Mouse (Mus musculus): Measurements from ENCODE around the gene Madd. TPM values are rescaled to one million over a fixed set of nuclear protein-coding genes. Genes with fewer than 3 reads are reported as not detected.
A peak's percentile ranks its signal among the peaks of the same experiment; 100 is the strongest.

Gene Madd
- total RNA-seq, 2 experiments from 2014 or later: 5.2 to 6.3 TPM

- intact Hi-C loops (cut with DNase I): no loop called here
- DNase-seq: no peak
Observed at GRCm38 (mm10) chr2:91109241-91109640, 74.4 kb downstream of the Madd start.

DNA sequence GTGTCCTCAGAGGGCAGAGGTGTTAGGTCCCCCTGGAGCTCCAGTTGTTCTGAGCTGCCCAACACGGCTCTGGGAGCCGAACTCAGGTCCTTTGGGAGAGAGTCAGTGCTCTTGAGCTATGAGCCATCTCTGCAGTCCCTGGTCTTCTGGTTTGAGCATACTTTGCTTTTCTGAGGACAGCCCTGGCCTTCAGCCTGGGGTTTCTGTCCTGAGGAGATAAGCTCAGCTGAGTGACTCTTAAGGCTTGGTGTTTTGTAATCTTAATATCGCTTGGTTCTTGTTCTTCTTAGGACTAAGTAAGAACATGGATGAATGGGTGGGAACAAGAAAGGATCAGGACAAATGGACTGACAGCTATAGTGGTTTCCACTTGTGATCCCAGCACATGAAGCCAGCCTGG lies 75.5 kb downstream of the Madd start:
- DNase-seq: no peak
- intact Hi-C loops (cut with DNase I): no loop called here

GRCm38 (mm10) chr2:91101124-91101740 lies 82.4 kb downstream of the Madd start:
- intact Hi-C loops (cut with DNase I): loop anchor here (1.0 kb wide), 2 partner anchors 31 to 235 kb away; partner anchors contain the start of gene Slc39a13

DNA sequence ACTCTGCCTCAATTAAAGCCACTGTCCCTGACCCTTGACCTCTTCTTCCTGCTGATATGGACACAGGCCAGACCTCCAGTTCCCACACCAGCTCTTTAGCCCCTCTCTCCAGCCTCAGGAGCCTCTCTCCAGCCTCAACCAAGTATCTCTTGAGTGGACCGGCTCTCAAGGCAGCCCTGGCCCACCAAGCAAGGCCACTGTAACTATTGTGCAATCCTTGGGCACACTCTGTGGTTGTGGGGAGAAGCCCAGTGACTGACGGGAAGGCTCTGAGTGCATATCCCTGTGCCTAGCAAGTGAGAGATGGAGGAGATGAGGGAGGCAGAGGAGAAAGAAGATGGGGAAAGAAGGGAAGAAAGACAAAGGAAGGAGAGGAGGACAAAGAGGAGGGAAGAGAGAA lies 85.5 kb downstream of the Madd start:
- intact Hi-C loops (cut with DNase I): no loop called here
- DNase-seq: no peak

More at GRCm38 (mm10) chr2:91101124-91101740, 82.4 kb downstream of the Madd start:
- peak; percentile 92 to 96 for DNase-seq

- no peak for DNase-seq
- intact Hi-C loops (cut with DNase I): no loop called here
Observed at GRCm38 (mm10) chr2:91097015-91097414, 86.6 kb downstream of the Madd start.

GRCm38 (mm10) chr2:91096524-91096923 lies 87.1 kb downstream of the Madd start:
- no peak for DNase-seq
- intact Hi-C loops (cut with DNase I): no loop called here

- no peak for DNase-seq
- intact Hi-C loops (cut with DNase I): no loop called here
Observed at GRCm38 (mm10) chr2:91090827-91091226, 92.8 kb downstream of the Madd start.

DNA sequence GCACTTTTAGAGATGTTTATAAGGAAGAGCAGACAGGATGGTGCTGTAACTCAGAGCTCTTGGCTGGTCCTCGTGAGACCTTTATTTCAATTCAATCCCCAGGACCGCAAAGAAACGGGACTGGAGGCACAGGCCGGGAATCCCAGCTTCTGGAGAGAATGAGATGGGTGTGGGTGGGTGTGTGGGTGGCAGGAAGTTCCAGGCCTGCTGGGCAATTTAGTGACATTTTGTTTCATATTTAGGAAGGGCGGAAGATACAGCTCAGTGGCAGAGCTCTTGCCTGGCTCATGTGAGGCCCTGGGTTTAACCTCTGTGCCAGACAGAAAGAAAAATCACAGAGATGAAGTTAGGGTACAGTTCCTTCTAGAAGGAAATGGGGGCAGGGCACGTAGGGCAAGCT lies 93.4 kb downstream of the Madd start:
- intact Hi-C loops (cut with DNase I): no loop called here
- no peak for DNase-seq

DNA sequence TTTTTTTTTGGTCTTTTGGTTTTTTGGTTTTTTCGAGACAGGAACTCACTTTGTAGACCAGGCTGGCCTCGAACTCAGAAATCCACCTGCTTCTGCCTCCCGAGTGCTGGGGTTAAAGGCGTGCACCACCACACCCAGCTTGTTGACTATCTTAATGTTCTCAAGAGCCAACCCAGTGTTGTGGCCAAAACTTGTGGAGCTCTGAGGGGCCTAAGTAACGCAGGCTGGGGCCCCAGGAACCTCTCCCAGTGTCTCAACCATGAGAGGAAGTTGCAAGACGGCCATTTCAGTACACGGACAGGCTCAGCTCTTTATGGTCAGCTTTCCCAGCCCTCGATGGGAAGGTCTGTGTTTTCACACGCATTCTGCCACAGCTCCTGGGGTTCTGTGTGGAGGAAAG lies 94.7 kb downstream of the Madd start:
- intact Hi-C loops (cut with DNase I): no loop called here
- DNase-seq: no peak

DNA sequence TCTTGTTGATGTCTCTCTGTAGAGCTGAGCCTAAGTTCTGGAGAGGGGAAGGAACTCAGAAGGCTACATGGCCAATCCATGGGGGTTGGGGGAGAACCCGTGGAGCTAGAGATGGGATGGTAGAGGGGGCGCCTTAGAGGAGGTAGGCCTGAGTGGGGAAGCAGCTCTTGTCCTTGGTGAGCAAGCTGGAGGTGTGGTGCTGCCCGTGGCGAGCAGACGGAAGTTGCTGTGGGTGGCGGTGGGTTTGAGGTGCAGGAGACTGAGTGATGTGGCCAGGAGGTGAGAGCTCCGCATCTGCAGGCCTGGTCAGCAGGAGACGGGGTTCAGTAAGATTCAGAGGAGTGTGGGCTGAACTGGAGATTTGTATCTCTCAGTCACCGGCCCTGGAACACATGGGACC lies 96.2 kb downstream of the Madd start:
- no peak for DNase-seq
- intact Hi-C loops (cut with DNase I): no loop called here

Other genes starting within 250 kb of the Madd start
- 100 to 1,000 TPM; 111 to 119 TPM for gene Celf1, start 243.5 kb downstream of the Madd start, total RNA-seq (2021)
- gene Rapsn, start 148.2 kb downstream of the Madd start, total RNA-seq (2021): 10 to 100 TPM; 15.4 to 19.8 TPM
- gene Psmc3, start 129.8 kb downstream of the Madd start, total RNA-seq (2021): 100 to 1,000 TPM; 221 to 245 TPM
- 10 to 100 TPM; 27.7 to 31.9 TPM for gene Slc39a13, start 113.4 kb downstream of the Madd start, total RNA-seq (2021)
- gene Spi1, start 101.4 kb downstream of the Madd start, total RNA-seq (2021): 1 to 10 TPM; 2.3 to 3.0 TPM
- gene Mybpc3, start 65.7 kb downstream of the Madd start, total RNA-seq (2021): 1,000 to 10,000 TPM; 1,924 to 2,166 TPM
- 1 to 10 TPM; 3.9 to 7.6 TPM for gene Nr1h3, start 19.0 kb upstream of the Madd start, total RNA-seq (2021)
- gene Acp2, start 19.0 kb upstream of the Madd start, total RNA-seq (2021): 10 to 100 TPM; 19.1 to 23.8 TPM
- 1 to 10 TPM; 5.4 to 6.7 TPM for gene Ddb2, start 53.1 kb upstream of the Madd start, total RNA-seq (2021)
- 100 to 1,000 TPM; 102 to 119 TPM for gene Pacsin3, start 72.1 kb upstream of the Madd start, total RNA-seq (2021)
- 10 to 100 TPM; 64.2 to 64.5 TPM for gene Arfgap2, start 81.1 kb upstream of the Madd start, total RNA-seq (2021)